Mouse (Mus musculus) megakaryocyte progenitor cell, adult 5-6 weeks (primary cell): ENCODE data around the gene Slc16a8. TPM values are rescaled to one million over a fixed set of nuclear protein-coding genes. Genes with fewer than 3 reads are reported as not detected.
A peak's percentile ranks its signal among the peaks of the same experiment; 100 is the strongest.

Experiments
- ATAC-seq: replicated peaks from 2 replicates; pipeline ENCODE4 v1.8.0; 2016; ENCODE audit warnings: mild to moderate bottlenecking, moderate TSS enrichment, inconsistent platforms; ENCODE audit not compliant: poor library complexity
- total RNA-seq, 2 experiments: library from RNA; stranded (forward) in 1 of 2; stranded (reverse) in 1 of 2; fragments of 157-497, 149-512 nt in 1 of 2; fragments of 200-1000 nt in 1 of 2; gene quantifications; 2 replicates each; pipeline versions ENCODE4 v1.2.3 to v1.2.4; 2015 to 2017

The Slc16a8 gene
- total RNA-seq, 2 experiments from 2014 or later: not detected

- no peak for ATAC-seq
Observed at GRCm38 (mm10) chr15:79223641-79224040, 30.9 kb downstream of the Slc16a8 start.

- no peak for ATAC-seq
Observed at GRCm38 (mm10) chr15:79219572-79219971, 35.0 kb downstream of the Slc16a8 start.

- ATAC-seq: no peak
Observed at GRCm38 (mm10) chr15:79216191-79216590, 38.4 kb downstream of the Slc16a8 start.

- no peak for ATAC-seq
Observed at GRCm38 (mm10) chr15:79213591-79213990, 41.0 kb downstream of the Slc16a8 start.

GRCm38 (mm10) chr15:79212750-79213446, 41.7 kb downstream of the Slc16a8 start:
- no peak for ATAC-seq

DNA sequence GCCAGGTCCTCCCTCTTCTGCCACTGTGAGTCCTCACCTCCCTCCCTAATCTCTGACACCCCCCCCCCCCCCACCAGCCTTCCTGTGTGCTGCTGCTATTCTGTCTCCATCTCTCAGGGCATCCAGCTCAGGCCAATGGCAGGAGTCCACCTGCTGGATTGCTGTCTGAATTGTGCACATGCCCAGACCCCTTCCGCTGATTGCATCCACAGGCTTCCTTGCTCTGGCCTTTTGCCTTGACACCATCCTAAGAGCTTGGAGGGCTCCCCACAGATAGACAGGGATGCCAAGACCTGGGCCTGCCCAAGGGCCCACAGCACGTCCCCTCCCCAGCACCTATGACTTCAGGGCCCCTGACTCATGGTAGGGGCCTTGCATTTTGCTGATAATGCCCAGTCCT, 44.2 kb downstream of the Slc16a8 start:
- ATAC-seq: no peak

- peak; percentile 96 for ATAC-seq
Observed at GRCm38 (mm10) chr15:79208758-79209439, 45.7 kb downstream of the Slc16a8 start.

GRCm38 (mm10) chr15:79208211-79208610, 46.4 kb downstream of the Slc16a8 start:
- no peak for ATAC-seq

- ATAC-seq: no peak
Observed at GRCm38 (mm10) chr15:79202575-79202974, 52.0 kb downstream of the Slc16a8 start.

DNA sequence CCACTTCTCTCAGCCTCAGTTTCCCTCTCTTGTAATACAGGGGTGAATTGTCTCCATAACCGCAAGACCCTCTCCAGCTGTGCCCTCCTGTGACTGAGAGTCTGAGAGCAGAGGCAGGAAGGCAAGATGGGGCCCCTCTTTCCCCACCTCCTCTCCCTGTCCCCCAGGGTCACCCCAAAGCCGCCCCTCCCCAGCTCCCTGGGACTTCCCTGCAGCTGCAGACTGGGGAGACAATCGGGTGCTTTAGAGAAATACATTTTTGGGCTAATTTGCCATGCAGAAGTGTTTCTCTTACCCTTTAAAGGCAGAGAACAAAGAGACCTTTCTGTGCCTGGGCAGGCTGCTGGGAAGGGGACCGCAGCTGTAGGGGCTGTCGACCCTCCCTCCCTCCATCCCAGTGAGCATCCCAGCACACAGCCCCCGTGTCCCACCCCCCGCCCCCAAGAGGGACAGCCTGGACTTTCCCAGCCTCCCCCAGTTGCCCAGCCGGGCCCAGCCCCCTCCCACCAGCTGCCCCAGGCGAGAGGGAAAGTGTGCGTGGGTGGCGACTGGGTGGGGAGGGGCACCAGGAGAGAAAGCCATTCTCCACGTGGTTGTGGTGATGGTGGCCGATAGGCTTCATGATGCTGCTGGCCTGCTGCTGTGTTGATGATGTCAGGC, 52.9 kb downstream of the Slc16a8 start:
- ATAC-seq: no peak

Other genes starting within 250 kb of the Slc16a8 start
- 11.1 and 14.5 TPM in 2 replicates for gene H1f0, start 226.3 kb downstream of the Slc16a8 start, total RNA-seq (2015)
- gene H1f0, start 226.3 kb downstream of the Slc16a8 start, total RNA-seq (2017): 24.3 and 29.0 TPM in 2 replicates
- 0.15 and 0.69 TPM in 2 replicates for gene Galr3, start 212.9 kb downstream of the Slc16a8 start, total RNA-seq (2015)
- 0.29 and 0.91 TPM in 2 replicates for gene Galr3, start 212.9 kb downstream of the Slc16a8 start, total RNA-seq (2017)
- gene Ankrd54, start 191.9 kb downstream of the Slc16a8 start, total RNA-seq (2015): 16.0 and 17.3 TPM in 2 replicates
- gene Ankrd54, start 191.9 kb downstream of the Slc16a8 start, total RNA-seq (2017): 11.2 and 18.8 TPM in 2 replicates
- gene Eif3l, start 179.6 kb downstream of the Slc16a8 start, total RNA-seq (2015): 192 and 203 TPM in 2 replicates
- 259 and 271 TPM in 2 replicates for gene Eif3l, start 179.6 kb downstream of the Slc16a8 start, total RNA-seq (2017)
- 4.8 and 5.6 TPM in 2 replicates for gene Micall1, start 145.9 kb downstream of the Slc16a8 start, total RNA-seq (2015)
- gene Micall1, start 145.9 kb downstream of the Slc16a8 start, total RNA-seq (2017): 3.6 and 5.5 TPM in 2 replicates
- 76.7 and 114 TPM in 2 replicates for gene Polr2f, start 113.8 kb downstream of the Slc16a8 start, total RNA-seq (2015)
- 88.6 and 104 TPM in 2 replicates for gene Polr2f, start 113.8 kb downstream of the Slc16a8 start, total RNA-seq (2017)
- 0.99 TPM in 1 of 2 replicates, not detected in the other for gene 1700088E04Rik, start 113.5 kb downstream of the Slc16a8 start, total RNA-seq (2015)
- not detected in 2 replicates for gene 1700088E04Rik, start 113.5 kb downstream of the Slc16a8 start, total RNA-seq (2017)
- not detected in 2 replicates for gene Sox10, start 89.5 kb downstream of the Slc16a8 start, total RNA-seq (2015)
- not detected in 2 replicates for gene Sox10, start 89.5 kb downstream of the Slc16a8 start, total RNA-seq (2017)
- 4.1 and 8.3 TPM in 2 replicates for gene Pick1, start 25.6 kb downstream of the Slc16a8 start, total RNA-seq (2015)
- 8.8 and 9.0 TPM in 2 replicates for gene Pick1, start 25.6 kb downstream of the Slc16a8 start, total RNA-seq (2017)
- 0.22 and 0.46 TPM in 2 replicates for gene Gm49486, start 25.4 kb downstream of the Slc16a8 start, total RNA-seq (2015)
- not detected in 2 replicates for gene Gm49486, start 25.4 kb downstream of the Slc16a8 start, total RNA-seq (2017)
- gene Baiap2l2, start 30.8 kb upstream of the Slc16a8 start, total RNA-seq (2015): 0.27 and 0.34 TPM in 2 replicates
- not detected in 2 replicates for gene Baiap2l2, start 30.8 kb upstream of the Slc16a8 start, total RNA-seq (2017)
- gene Pla2g6, start 73.6 kb upstream of the Slc16a8 start, total RNA-seq (2015): 6.9 and 8.4 TPM in 2 replicates
- 6.6 and 6.9 TPM in 2 replicates for gene Pla2g6, start 73.6 kb upstream of the Slc16a8 start, total RNA-seq (2017)
- gene Maff, start 91.9 kb upstream of the Slc16a8 start, total RNA-seq (2015): 3.2 and 3.9 TPM in 2 replicates
- gene Maff, start 91.9 kb upstream of the Slc16a8 start, total RNA-seq (2017): 1.5 and 1.7 TPM in 2 replicates
- gene Tmem184b, start 148.8 kb upstream of the Slc16a8 start, total RNA-seq (2015): 12.0 and 12.2 TPM in 2 replicates
- gene Tmem184b, start 148.8 kb upstream of the Slc16a8 start, total RNA-seq (2017): 4.0 and 4.3 TPM in 2 replicates
- 32.0 and 45.6 TPM in 2 replicates for gene Csnk1e, start 200.8 kb upstream of the Slc16a8 start, total RNA-seq (2015)
- 29.1 and 30.7 TPM in 2 replicates for gene Csnk1e, start 200.8 kb upstream of the Slc16a8 start, total RNA-seq (2017)